Mouse (Mus musculus) gastrocnemius, postnatal 36 days (tissue): ENCODE measurements around the gene Trdn. TPM values are rescaled to one million over a fixed set of nuclear protein-coding genes. Genes with fewer than 3 reads are reported as not detected.

Experiments used
- DNase-seq, 2 experiments: peaks; one replicate each; pipeline ENCODE4 v3.0.0; 2022
- intact Hi-C: fragments of 180-260 bp; cut with DNase I; formaldehyde crosslinking; loops from one replicate; pipeline ENCODE4 v1.15.1; 2025
- long read RNA-seq, 2 experiments: library from polyadenylated mRNA; stranded (forward); transcript quantifications; one replicate each; pipeline ENCODE4 v2.0.0; 2021
- total RNA-seq, 2 experiments: library from RNA; stranded (reverse); gene quantifications; 2 replicates each; pipeline ENCODE4 v1.2.3; 2021

The Trdn gene
- total RNA-seq = 1,000 to 10,000 TPM; 1,295 to 1,454 TPM
- long read RNA-seq, experiment 1, full-length matches to known transcripts = 78 of 3,184 reads
- long read RNA-seq, experiment 1, partial matches to known transcripts = 2,881 of 3,184 reads
- long read RNA-seq, experiment 1, other reads (novel, unspliced or antisense) = 225 of 3,184 reads
- long read RNA-seq, experiment 2, full-length matches to known transcripts = 75 of 4,649 reads
- long read RNA-seq, experiment 2, partial matches to known transcripts = 4,268 of 4,649 reads
- long read RNA-seq, experiment 2, other reads (novel, unspliced or antisense) = 306 of 4,649 reads

- DNase-seq = no peak
- intact Hi-C loops = no loop called here
These were observed at the start of gene Trdn for GRCm38 (mm10) chr10:33080254-33080653. Trdn (plus strand) TSS chr10:33080554.

- no peak for DNase-seq
- intact Hi-C loops = loop anchor here (10.0 kb wide), 1 partner anchor 166 kb away; the partner anchor contains the start of gene Nkain2
These were observed 19.6 kb upstream of the Trdn start for GRCm38 (mm10) chr10:33060771-33061170.

DNA sequence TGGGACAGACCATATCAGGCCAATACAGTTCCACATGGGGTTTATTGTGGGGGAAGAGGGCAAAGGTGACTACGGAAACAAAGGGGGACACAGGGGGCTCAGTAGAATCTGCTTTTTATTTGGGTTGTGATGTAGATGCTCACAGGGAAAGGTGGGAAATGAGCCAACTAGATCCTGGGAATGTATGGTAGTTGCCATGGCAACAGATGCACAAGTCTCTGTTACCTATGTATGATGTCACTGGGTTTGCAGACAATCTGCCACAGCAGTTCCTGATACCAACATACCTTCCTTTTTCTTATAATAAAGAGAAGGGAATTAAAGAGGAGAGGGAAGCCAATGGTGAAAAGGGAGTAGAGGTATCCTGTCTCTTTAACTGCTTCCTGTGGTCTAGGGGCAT is 14.8 kb upstream of the Trdn start:
- DNase-seq = no peak
- intact Hi-C loops = loop anchor here (10.0 kb wide), 1 partner anchor 171 kb away; the partner anchor contains the start of gene Nkain2

- intact Hi-C loops = no loop called here
- DNase-seq = no peak
These were observed 7.2 kb upstream of the Trdn start for GRCm38 (mm10) chr10:33073126-33073525.

- DNase-seq = no peak
- intact Hi-C loops = no loop called here
These were observed 1.9 kb downstream of the Trdn start for GRCm38 (mm10) chr10:33082151-33082844.

- no peak for DNase-seq
- intact Hi-C loops = no loop called here
These were observed 2.7 kb downstream of the Trdn start for GRCm38 (mm10) chr10:33082961-33083626.

DNA sequence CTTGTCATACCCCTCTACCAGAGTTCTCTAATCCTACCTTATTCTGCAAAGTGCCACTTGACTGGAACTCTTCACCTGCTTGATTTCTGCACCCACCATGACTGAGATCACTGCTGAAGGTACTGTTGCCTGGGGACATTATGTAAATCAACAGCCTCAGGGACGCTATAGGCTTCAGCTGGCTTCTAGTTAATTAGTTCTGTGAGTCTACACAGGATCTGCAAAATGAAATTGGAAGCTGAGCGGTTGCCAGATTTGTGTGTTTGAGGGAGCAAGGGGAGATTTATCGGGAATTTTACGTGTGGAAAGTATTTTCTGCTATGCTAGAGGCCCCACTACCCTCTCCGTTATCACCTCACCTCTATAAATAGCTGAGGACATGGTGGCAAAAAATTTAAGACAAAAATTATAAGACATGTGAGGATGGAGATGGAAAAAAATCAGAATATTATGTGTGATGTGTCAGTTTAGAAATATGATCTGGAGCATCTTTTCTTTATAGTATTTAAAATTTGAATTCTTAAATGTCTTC is 3.3 kb downstream of the Trdn start:
- no peak for DNase-seq
- intact Hi-C loops = no loop called here

GRCm38 (mm10) chr10:33088403-33088802 is 8.0 kb downstream of the Trdn start:
- no peak for DNase-seq
- intact Hi-C loops = no loop called here

DNA sequence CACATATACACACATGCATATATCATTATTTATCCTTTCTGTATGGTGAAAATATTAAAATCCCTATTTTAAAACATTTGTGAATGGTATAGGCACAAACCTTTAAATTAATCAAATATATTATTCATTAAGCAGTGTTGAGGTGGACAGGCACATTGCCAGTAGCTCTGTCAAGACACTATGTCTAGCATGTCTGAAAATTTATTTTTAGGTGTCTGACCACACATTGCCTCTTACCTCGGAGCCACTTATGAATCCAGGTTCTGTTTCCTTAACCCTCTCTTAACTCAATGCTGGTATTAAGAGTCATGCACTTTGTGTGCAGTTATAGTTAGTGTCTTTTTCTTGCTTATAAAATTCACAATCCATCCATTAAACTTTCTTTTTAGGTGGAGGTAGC is 12.0 kb downstream of the Trdn start:
- DNase-seq = no peak
- intact Hi-C loops = no loop called here

DNA sequence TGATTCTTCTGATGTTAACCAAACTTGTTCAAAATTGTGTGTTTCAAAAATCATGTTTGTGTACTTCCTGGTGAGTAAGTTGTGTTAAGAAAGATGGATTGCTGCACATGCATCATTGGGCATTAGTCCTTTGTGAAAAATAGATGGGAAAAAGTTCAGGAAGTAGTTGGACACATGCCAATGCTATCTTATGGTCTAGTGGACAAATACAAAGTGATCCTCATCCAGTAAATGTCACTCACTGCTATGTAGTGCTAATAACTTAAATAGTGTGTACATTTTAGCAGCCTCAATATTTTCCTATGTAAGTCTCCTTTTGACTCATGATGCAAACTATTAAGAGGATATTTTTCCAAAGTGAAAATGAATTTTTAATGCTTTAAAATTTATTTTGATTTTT is 27.6 kb downstream of the Trdn start:
- DNase-seq = no peak
- intact Hi-C loops = no loop called here

DNA sequence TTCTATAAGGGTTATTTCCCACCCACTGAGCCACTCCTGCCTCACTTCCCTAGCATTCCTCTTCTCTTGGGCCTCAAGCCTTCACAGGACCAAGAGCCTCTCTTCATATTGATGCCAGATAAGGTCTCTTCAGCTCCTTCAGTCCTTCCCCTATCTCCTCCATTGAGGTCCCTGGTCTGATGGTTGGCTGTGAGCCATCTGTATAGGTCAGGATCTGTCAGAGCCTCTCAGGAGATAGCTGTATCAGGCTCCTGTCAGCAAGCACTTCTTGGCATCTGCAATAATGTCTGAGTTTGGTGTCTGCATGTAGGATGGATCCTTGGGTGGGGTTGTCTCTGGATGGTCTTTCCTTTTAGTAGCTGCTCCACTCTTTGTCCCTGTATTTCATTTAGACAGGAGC is 42.7 kb downstream of the Trdn start:
- intact Hi-C loops = no loop called here
- DNase-seq = no peak

GRCm38 (mm10) chr10:33144911-33145310 is 64.6 kb downstream of the Trdn start:
- intact Hi-C loops = no loop called here
- no peak for DNase-seq

DNA sequence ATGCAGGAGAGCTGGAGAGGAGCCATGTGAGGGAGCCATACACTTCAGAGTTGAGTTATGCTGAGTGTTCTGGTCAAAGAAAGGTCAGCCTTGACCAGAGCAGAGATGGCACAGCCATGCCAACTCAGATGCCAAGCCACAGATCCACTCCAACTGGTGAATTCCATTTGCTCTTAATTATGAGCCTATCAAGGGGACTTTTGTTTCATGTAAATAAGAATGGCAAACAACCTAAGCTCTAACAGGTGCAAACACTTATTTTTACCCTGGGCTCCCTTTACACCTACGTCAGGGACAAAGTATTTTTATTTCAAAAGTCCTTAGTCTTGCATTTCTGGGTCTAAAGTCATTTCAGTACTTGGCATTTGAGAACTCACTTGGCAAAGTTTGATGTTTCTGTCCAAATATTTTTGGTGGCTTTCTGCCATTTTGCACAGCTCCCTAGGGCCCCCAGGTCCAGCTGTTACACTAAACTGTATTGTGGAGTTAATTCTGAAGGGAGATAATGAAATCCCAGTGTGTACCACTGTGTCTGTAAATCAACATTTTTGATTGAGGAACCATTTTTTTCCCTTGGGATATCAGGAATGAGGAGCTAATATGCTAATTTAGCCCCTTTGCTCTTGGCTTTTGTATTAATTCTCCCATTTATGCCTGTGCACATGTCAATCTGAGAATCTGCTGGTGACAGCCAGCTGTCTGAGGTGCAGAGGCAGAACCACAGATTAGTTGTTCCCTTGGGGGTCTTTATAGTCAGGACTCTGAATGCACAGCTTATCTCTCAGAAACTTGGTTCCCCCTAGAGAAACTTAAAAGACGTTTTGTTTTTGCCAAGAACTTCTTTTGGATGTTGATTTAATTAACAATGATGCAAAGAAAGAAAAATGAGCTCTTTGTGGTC is 99.6 kb downstream of the Trdn start:
- peak; percentile 23 to 40 for DNase-seq
- intact Hi-C loops = no loop called here

- DNase-seq = no peak
- intact Hi-C loops = no loop called here
These were observed 108.7 kb downstream of the Trdn start for GRCm38 (mm10) chr10:33189031-33189430.

DNA sequence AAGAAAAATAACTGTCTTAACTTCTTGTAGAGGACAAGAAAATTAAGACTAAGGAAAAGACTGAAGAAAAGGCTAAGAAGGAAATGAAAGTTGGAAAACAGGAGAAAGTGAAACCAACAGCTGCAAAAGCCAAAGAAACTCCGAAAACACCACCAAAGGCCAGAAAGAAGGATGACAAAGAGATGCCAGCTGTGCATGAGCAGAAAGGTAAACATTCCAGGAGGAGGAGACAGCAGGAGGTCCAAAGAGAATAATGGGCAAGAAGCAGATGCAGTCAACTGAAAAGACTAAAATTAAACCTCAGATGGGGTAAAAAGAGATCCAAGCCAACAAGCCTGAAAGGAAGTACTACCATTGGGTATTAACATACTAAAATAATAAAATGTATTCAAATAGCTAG is 115.6 kb downstream of the Trdn start:
- DNase-seq = no peak
- intact Hi-C loops = no loop called here

DNA sequence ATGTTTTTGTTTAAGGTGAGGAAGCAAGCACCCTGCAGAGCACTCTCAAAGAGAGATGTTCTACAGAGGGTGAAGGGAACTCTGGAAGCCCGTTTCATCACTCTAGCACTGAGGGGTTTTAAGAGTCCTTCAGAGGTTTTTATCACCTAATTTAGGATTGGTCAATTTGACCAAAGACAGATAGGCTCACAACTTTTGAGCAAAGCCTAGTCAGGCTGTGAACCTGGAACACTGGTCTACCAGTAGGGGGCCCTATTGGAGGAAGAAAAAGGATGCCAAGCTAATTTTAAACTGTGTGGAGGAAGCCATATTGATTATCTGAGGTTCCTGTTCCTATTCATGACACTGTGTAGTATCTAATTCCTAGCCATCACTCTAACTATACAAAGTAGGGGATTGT is 117.9 kb downstream of the Trdn start:
- intact Hi-C loops = no loop called here
- DNase-seq = no peak

DNA sequence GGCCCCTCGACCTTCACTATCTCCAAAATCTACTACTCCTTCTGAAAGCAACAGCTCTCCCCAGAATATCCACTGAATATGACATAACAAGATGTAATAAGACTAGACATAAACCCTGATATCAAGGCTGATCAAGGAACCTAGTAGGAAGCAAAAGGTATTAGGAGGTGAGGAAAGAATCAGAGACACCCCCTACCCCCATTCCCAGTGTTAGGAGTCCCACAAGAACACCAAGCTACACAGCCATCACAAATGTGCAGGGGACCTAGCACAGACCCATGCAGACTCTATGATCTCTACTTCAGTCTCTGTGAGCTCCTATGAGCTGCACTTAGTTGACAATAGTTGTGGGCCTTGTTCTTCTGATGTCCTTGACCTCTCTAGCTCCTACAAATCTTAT is 130.1 kb downstream of the Trdn start:
- DNase-seq = no peak
- intact Hi-C loops = no loop called here

DNA sequence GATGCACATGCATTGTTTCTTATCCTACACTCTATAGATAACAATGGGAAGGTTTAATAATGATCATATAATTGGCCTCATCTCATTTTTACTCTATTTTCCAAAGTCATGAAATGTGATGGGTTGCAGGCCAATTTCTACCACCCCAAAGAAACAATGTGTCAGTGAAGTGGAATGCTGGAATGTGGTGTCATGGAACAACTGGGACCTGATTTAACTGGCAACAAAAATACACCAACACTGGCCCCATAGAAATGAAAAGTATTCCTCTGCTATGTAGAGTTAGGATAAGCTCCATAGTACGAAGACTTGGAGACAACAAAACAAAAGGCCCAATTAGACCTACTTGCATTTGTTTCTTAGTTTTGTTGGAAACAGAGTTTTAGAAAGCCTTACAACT is 173.6 kb downstream of the Trdn start:
- no peak for DNase-seq
- intact Hi-C loops = no loop called here

DNA sequence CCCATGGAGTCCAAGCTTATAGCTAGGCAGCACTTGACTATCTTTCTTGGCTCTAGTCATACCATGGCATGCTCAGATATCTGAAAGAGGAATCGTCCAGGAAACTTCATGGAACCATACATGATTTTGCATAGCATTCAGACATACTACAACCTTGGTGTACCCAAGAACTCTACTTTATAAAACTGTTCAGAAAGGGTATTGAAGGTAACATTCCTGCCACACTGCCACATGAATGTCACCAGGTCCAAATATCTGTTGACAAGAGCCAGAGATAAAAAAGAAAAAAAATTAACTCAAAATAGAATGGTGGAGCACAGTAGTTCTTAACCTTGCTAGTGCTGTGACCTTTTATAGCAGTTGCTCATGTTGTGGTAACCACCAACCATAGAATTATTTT is 175.8 kb downstream of the Trdn start:
- intact Hi-C loops = no loop called here
- DNase-seq = no peak

DNA sequence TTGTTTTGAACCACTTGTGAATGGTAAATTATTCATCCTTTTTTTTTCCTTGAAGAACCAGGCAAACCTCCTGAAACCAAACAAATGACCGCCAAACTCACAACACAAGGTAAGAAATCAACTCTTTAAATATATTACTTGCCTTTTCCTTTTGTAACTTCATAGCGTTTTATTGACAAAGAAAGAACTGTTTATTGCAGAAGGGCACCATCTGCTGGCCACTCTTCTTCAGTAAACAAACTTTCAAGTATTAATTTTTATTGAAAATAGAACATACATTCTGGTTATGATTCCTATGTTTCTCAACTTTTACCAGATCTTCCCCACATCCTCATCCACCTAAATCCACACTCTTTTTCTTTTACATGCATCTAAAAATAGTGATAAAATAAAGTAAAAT is 224.6 kb downstream of the Trdn start:
- DNase-seq = no peak
- intact Hi-C loops = no loop called here
